Mouse (Mus musculus): ENCODE results near the gene Snrnp35. TPM values are rescaled to one million over a fixed set of nuclear protein-coding genes. Genes with fewer than 3 reads are reported as not detected.

The Snrnp35 gene
- total and polyA plus RNA-seq, 2 experiments from 2014 or later = 4.4 to 14.0 TPM

GRCm38 (mm10) chr5:124505235-124505634 is 22.3 kb downstream of the Snrnp35 start:
- Histone ChIP-seq H3K4me1 (ENCODE audit: control insufficient read depth, insufficient read depth) (peaks cover 7% of the 10 kb centered on the region; the same call in 1 of the 2 replicates), H3K9me3 (replicated peaks; ENCODE audit: control insufficient read depth, low read length) (no peaks in the 10 kb centered on the region), H3K36me3 (replicated peaks; ENCODE audit: control insufficient read depth, insufficient read depth, low read length) (peaks cover 50% of the 10 kb centered on the region), H3K27me3 (ENCODE audit: control insufficient read depth, insufficient read depth, low read length) (no peaks in the 10 kb centered on the region), H3K4me2 (ENCODE audit: low read depth, low read length) (no peak overlapping the region), H3K27ac (ENCODE audit: low read depth) (no peak overlapping the region), H3K4me3 (ENCODE audit: low read depth, low read length) (no peak overlapping the region), H3K9ac (replicated peaks; ENCODE audit: low read depth, low read length) (no peak overlapping the region)
- DNase-seq (ENCODE audit: low spot score) = no peak
- no peak for TF ChIP-seq EP300 (IDR thresholded peaks at IDR 0.05; ENCODE audit: low read depth)
- no peak for TF ChIP-seq CTCF (IDR thresholded peaks at IDR 0.05; ENCODE audit: low read depth)
- 85% methylated on average over 4 of the region's 4 CpGs for WGBS
- ATAC-seq (ENCODE audit: insufficient read depth, low read depth) = no peak

DNA sequence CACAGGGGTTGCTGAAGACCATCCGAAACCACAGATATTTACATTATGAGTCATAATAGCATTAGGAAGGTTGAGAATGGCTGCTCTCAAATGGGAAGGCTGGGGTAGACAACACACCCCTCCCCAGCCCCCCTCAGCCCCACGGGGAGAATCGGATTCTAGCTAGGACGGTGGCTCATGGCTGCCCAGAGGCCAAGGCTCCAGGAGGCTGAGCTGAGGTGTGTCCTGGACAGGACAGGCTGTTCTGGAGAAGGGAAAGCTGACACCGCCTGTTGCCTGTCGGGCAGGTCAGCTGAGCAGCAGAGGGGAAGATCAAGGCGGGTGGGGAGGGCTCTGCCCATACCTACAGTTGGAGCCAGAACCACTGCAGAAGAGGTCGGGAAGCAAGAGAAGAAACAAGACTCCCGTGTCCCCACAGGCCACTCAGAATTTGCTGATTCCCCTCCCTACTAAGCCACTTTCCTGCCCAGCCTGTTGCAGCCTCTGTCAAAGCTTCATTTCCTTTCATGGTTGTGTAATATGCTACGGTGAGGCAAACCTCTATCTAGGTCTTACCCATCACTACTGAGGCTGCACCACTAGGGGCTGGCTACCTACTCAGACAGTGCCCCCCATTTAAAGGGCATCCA is 23.9 kb downstream of the Snrnp35 start:
- H3K9me3 ChIP-seq (replicated peaks; ENCODE audit: control insufficient read depth, low read length) = no peaks in the 10 kb centered on the region
- peak overlapping the region; percentile 60 for H3K27ac ChIP-seq (ENCODE audit: low read depth)
- H3K4me1 ChIP-seq (ENCODE audit: control insufficient read depth, insufficient read depth) = peaks cover 7% of the 10 kb centered on the region; the same call in 1 of the 2 replicates
- no peak overlapping the region for H3K4me3 ChIP-seq (ENCODE audit: low read depth, low read length)
- DNase-seq (ENCODE audit: low spot score) = no peak
- WGBS = 49% methylated on average over 10 of the region's 10 CpGs
- H3K4me2 ChIP-seq (ENCODE audit: low read depth, low read length) = no peak overlapping the region
- no peak for TF ChIP-seq EP300 (IDR thresholded peaks at IDR 0.05; ENCODE audit: low read depth)
- no peak for TF ChIP-seq CTCF (IDR thresholded peaks at IDR 0.05; ENCODE audit: low read depth)
- no peak for ATAC-seq (ENCODE audit: insufficient read depth, low read depth)
- no peaks in the 10 kb centered on the region for H3K27me3 ChIP-seq (ENCODE audit: control insufficient read depth, insufficient read depth, low read length)
- H3K36me3 ChIP-seq (replicated peaks; ENCODE audit: control insufficient read depth, insufficient read depth, low read length) = peaks cover 40% of the 10 kb centered on the region
- 0 out of 2 replicates have a peak overlapping the region, but pooled peaks have one; percentile 6 for H3K9ac ChIP-seq (replicated peaks; ENCODE audit: low read depth, low read length)

DNA sequence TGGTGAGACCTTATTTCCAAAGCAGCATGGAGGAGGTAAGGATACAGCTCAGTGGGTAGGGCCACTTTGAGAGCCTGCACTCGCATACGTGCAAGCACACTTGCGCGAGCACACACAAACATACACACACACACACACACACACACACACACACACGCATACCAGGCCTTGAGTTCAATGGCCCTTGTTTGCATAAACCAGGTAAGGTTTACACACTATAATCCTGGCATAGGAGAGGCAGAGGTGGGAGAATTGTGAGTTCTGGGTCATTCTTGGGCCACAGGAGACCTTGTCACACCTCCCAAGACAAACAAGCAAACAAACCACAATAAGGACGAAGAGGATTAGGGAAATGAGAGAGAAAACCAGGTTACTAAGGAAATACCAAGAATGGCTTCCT is 26.3 kb downstream of the Snrnp35 start:
- 0 out of 2 replicates have a peak overlapping the region, but pooled peaks have one; percentile 15 for H3K4me2 ChIP-seq (ENCODE audit: low read depth, low read length)
- DNase-seq (ENCODE audit: low spot score) = no peak
- H3K9ac ChIP-seq (replicated peaks; ENCODE audit: low read depth, low read length) = no peak overlapping the region
- peak overlapping the region; percentile 85 for H3K27ac ChIP-seq (ENCODE audit: low read depth)
- no peaks in the 10 kb centered on the region for H3K9me3 ChIP-seq (replicated peaks; ENCODE audit: control insufficient read depth, low read length)
- H3K4me1 ChIP-seq (ENCODE audit: control insufficient read depth, insufficient read depth) = peaks cover 7% of the 10 kb centered on the region; the same call in 1 of the 2 replicates
- H3K27me3 ChIP-seq (ENCODE audit: control insufficient read depth, insufficient read depth, low read length) = no peaks in the 10 kb centered on the region
- WGBS = 90% methylated on average over 6 of the region's 6 CpGs
- H3K4me3 ChIP-seq (ENCODE audit: low read depth, low read length) = no peak overlapping the region
- H3K36me3 ChIP-seq (replicated peaks; ENCODE audit: control insufficient read depth, insufficient read depth, low read length) = peaks cover 36% of the 10 kb centered on the region
- no peak for ATAC-seq (ENCODE audit: insufficient read depth, low read depth)
- TF ChIP-seq CTCF (IDR thresholded peaks at IDR 0.05; ENCODE audit: low read depth) = no peak
- TF ChIP-seq EP300 (IDR thresholded peaks at IDR 0.05; ENCODE audit: low read depth) = no peak

GRCm38 (mm10) chr5:124509742-124510237 is 26.9 kb downstream of the Snrnp35 start:
- Histone ChIP-seq H3K4me1 (ENCODE audit: control insufficient read depth, insufficient read depth) (peaks cover 7% of the 10 kb centered on the region; the same call in 1 of the 2 replicates), H3K27me3 (ENCODE audit: control insufficient read depth, insufficient read depth, low read length) (no peaks in the 10 kb centered on the region), H3K9ac (replicated peaks; ENCODE audit: low read depth, low read length) (no peak overlapping the region), H3K27ac (ENCODE audit: low read depth) (peak overlapping the region; percentile 85), H3K9me3 (replicated peaks; ENCODE audit: control insufficient read depth, low read length) (no peaks in the 10 kb centered on the region), H3K4me3 (ENCODE audit: low read depth, low read length) (no peak overlapping the region), H3K36me3 (replicated peaks; ENCODE audit: control insufficient read depth, insufficient read depth, low read length) (peaks cover 38% of the 10 kb centered on the region), H3K4me2 (ENCODE audit: low read depth, low read length) (0 out of 2 replicates have a peak overlapping the region, but pooled peaks have one; percentile 15)
- TF ChIP-seq CTCF (IDR thresholded peaks at IDR 0.05; ENCODE audit: low read depth) (no peak), EP300 (IDR thresholded peaks at IDR 0.05; ENCODE audit: low read depth) (peak; percentile 80)
- DNase-seq (ENCODE audit: low spot score) (peak; percentile 91), ATAC-seq (ENCODE audit: insufficient read depth, low read depth) (peak; percentile 97)
- WGBS = 26% methylated on average over 12 of the region's 12 CpGs

GRCm38 (mm10) chr5:124510536-124511050 is 27.7 kb downstream of the Snrnp35 start:
- no peak for DNase-seq (ENCODE audit: low spot score)
- H3K9ac ChIP-seq (replicated peaks; ENCODE audit: low read depth, low read length) = no peak overlapping the region

More at GRCm38 (mm10) chr5:124510536-124511050, 27.7 kb downstream of the Snrnp35 start:
- H3K36me3 ChIP-seq (replicated peaks; ENCODE audit: control insufficient read depth, insufficient read depth, low read length) = peaks cover 42% of the 10 kb centered on the region
- ATAC-seq (ENCODE audit: insufficient read depth, low read depth) = no peak
- H3K9me3 ChIP-seq (replicated peaks; ENCODE audit: control insufficient read depth, low read length) = no peaks in the 10 kb centered on the region
- no peaks in the 10 kb centered on the region for H3K27me3 ChIP-seq (ENCODE audit: control insufficient read depth, insufficient read depth, low read length)
- H3K4me1 ChIP-seq (ENCODE audit: control insufficient read depth, insufficient read depth) = peaks cover 7% of the 10 kb centered on the region; the same call in 1 of the 2 replicates
- H3K4me3 ChIP-seq (ENCODE audit: low read depth, low read length) = no peak overlapping the region
- TF ChIP-seq EP300 (IDR thresholded peaks at IDR 0.05; ENCODE audit: low read depth) (no peak), CTCF (IDR thresholded peaks at IDR 0.05; ENCODE audit: low read depth) (no peak)
- no peak overlapping the region for H3K4me2 ChIP-seq (ENCODE audit: low read depth, low read length)
- 81% methylated on average over 10 of the region's 10 CpGs for WGBS
- peak overlapping the region; percentile 85 for H3K27ac ChIP-seq (ENCODE audit: low read depth)
